Mouse (Mus musculus): ENCODE data around the gene Rnf214. TPM values are rescaled to one million over a fixed set of nuclear protein-coding genes. Genes with fewer than 3 reads are reported as not detected.

The Rnf214 gene
- total RNA-seq, 2 experiments from 2014 or later, result 69.9 to 79.9 TPM

DNA sequence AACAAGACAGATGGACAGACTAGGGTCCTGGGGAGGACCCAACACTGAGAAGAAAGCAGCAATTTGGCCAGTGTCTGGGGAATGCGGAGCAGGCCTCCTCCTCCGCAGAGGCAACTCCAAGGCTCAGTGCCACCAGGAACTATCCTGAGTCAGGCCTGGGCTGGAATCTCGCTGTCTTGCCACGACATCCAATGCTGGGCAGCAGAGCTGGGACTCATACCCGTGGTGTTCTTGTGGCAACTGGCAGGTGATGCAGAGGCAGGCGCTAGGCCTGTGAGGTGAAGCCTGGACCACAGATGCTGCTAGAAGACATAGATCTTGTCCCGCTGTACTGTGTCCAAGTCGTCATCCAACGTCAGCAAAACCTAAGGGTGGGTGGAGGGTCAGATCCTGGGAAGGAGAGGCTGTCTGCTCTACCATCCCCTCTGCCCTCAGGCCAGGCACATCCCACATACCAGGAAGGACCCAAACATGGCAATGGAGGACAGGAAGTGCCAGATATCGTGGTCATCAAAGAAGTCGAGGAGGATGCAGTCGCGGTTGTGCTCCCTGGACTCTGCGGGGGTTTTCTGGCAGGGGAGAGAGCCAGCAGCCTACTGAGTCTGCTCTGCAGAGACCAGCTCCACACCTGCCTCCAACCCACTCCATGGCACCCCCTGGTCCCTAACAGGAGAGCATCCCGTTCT is 32.4 kb upstream of the Rnf214 start:
- no peak for DNase-seq (ENCODE audit: low spot score in 2 of 2)
- intact Hi-C loops (cut with DNase I), result no loop called here

DNA sequence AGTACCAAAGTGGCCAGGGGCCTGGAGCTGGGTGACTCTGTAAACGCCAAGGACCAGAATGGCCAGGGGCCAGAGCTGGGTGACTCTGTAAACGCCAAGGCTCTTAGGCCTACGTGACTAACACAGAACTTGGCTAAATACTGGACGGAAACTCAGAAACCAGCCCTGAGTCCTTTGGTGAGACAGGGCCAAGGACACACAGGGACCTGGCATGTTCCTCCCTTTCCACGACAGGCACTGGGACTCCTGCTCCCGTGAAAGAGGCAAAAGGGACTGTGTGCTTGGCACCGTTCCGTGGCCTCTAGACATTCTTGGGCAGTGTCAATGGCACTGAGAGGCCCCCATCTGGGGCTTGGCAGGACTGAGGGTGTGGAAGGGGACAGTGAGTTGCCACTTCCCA is 31.4 kb upstream of the Rnf214 start:
- DNase-seq (ENCODE audit: low spot score in 2 of 2), result no peak
- intact Hi-C loops (cut with DNase I), result no loop called here

DNA sequence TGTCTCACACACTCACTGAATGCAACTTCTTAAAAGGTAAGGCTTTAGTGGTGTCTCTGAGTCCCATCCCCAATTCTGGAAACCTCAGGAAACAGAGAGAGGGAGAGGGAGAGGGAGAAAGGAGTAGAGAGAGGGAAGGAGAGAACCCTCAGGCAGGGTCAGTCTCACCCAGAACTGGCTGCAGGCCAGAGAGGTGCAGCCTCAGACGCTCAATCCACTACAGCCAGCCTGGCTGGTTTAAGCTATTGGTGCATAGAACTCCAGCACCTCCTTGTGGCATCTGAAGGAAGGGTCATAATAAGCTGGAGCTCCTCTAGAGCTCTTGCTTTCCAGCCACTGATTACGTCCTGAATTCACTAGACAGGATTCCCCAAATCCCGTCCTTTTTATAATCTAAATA is 30.2 kb upstream of the Rnf214 start:
- peak; percentile 27 to 39 for DNase-seq (ENCODE audit: low spot score in 2 of 2)
- intact Hi-C loops (cut with DNase I), result no loop called here

DNA sequence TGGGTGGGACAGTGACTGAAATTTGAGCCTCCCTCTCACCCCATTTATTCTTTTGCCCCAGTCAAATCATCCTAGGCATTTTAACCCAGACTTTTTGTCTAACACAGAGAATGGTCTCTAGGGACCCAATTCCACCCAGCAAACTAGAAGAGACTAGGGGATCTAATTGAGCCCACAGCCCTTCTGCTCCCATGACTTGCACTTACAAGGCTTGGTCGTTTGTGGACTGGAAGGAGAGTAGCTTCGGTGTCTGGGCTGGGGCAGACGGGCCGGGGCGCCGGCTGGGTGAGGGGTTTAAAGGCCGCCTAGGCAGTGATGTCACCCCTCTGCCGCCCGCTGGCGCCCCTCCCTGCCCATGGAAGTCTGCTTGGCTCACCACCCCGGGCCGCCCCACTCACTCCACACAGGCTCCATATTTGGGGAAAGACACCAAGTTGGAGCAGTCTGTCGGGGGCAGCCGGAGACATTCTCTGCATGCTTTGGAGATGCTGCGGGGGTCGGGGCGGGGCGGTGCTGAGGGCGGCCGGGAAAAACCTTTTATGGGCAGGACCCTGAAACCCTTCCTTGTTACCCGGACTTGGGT is 29.0 kb upstream of the Rnf214 start, which contains the start of gene Tagln:
TSS of gene Tagln (minus strand) at position 431 of the 583 bp plus-strand sequence.
- intact Hi-C loops (cut with DNase I), result no loop called here
- no peak for DNase-seq (ENCODE audit: low spot score in 2 of 2)

DNA sequence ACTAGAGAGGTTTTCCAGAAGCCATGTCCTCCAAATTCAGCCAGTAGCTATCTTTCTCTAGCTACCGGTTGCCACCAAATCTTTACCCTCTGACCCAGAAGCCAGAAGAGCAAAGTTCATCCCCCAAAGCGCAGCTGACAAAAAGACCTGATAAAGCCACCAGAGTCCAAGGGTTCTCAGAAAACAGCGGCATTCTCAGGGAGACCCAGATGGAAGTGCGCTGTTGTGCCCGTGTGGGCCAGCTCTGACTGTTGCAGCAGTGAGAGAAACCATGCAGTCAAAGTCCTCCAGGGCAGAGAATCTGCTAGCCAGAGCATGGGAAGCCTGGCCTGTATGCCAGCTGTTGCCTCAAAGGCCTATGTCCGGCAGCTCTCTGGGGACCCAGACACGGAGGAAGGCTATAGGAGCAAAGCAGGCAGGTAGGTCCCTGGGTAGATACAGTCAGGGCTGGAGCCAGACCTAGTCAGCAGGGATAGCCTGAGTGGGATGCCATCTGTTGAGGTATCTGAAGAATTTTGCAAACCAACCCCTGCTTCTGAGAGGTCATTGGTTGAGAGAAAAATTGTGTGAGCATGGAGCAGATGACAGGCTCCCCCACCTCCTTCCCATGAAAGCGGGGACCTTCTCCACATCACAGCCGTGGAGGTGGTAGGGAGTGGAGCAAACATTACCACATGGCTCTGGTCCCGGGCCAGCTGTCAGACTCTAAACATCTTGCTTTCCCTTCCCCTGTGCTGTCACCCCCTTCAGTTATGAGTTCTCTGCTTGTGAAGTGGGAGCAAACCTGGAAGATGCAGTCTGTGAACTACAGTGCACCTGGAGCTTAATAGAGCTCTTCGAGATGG is 26.1 kb upstream of the Rnf214 start:
- DNase-seq (ENCODE audit: low spot score in 2 of 2), result peak; percentile 35 to 49
- intact Hi-C loops (cut with DNase I), result no loop called here

DNA sequence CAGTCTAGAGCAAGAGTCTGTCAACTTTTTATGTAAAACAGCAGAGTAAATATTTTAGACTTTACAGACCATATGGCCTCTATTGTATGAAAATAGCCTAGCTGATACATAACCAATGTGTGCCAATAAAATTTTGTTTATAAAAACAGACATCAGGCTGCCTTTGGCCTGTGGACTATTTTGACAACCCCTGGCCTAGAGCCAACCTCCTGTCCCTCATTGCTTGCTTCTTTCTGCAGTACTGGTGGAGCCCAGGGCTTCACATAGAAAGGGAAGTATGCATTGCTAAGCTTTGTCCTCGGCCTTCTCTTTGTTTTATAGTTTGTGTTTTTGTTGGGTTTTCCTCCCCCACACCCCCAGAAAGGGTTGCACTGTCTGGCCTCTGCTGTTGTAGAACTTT is 25.2 kb upstream of the Rnf214 start:
- no peak for DNase-seq (ENCODE audit: low spot score in 2 of 2)
- intact Hi-C loops (cut with DNase I), result no loop called here

DNA sequence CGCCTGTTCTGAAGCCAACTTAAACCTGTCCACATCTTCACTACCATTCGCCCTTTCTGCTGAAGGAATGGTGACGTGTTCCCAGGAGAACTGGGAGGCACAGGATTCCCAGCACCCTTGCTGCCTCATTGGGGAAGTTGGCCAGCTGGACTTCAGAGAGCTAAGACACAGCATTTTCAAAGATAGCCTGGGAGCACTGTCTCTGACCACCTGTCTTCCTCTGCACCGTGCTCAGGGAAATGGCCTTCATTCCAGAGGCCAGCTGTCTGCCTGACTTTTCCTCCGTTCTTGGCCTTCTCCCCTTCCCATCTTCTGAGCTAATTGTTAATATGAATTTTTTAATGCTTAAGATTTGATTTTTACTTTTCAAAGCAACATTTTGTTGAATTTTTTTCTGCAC is 22.6 kb upstream of the Rnf214 start:
- intact Hi-C loops (cut with DNase I), result no loop called here
- no peak for DNase-seq (ENCODE audit: low spot score in 2 of 2)

DNA sequence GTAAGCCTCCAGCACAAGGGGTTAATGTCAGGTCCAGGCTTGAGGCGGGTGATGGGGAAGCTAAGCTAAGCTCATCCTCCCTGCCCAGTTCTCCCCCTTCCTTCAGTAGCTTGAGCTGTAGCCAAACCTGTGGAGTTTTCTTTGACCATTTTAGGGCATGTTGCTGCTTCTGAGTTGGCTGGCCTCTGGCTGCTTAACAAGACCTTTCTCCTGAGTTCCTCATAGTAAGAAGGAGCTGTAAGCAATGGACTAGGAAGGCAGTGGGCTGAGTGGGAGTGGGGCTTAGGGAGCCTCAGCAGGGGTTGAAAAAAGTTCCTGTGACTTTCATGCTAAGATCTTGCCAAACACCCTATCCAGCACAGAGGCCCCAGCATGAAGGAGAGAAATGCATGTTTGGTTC is 13.2 kb upstream of the Rnf214 start:
- intact Hi-C loops (cut with DNase I), result no loop called here
- no peak for DNase-seq (ENCODE audit: low spot score in 2 of 2)

DNA sequence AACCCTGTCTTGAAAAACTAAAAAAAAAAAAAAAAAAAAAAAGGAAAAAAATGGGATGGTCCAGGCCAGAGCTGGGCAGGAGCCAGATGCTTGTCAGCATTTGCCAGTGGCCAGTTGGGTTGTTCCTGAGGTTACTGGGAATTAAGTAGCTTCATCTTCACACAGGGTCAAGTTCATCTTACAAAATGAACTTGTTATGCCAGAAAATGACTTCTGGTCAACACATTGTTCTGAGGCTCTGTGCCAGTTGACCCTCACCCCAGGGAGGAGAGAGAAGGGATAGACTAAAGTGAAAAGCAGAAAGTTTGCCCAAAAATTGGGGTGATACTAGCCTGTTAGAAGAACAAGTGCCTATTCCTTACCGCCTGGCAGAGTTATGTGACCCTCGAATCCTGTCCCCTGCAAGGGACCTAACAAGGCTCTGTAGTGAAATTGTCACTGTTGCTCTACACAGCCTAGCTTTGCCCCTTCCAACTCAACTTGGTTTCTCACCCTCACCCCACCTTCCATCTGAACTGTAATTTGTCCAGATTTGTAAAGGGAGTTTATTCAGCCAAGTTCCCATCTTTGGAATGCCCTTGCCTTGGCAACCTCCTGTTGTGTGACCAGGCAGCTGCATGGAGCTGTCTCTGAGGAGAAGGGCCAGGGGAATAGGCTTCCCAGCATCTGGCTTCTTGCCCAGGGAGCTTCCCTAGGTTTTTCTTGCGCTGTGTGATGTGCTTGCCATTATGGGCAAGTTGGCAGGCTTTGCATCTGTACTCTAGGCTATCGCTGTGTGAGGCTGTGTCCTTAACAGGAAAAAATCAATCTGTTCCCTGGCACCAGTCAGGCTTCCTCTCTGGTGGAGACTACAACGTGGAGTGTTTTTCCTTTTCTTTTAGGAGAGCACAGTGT is 10.6 kb upstream of the Rnf214 start:
- intact Hi-C loops (cut with DNase I), result no loop called here
- peak in 1 of 2 experiments; percentile 46 for DNase-seq (ENCODE audit: low spot score in 2 of 2)

DNA sequence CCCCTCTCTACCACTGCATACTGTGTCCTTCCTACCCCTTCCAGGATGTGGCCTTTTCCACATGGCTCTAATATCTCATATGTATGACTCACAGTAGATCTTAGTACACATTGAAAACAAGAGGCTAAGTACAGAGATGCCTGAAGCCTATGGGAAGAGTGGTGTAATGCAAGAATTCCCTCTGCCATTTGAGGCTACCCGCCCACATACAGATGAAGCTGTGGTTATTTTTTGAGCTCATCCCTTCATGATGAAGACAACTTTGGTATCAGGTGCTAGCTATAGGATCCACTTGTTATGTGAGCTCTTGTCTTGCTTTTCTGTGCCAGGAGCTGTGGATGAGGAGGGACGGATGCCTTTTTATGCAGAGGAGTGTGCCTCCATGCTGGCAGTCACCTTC is 8.9 kb upstream of the Rnf214 start:
- intact Hi-C loops (cut with DNase I), result no loop called here
- no peak for DNase-seq (ENCODE audit: low spot score in 2 of 2)

DNA sequence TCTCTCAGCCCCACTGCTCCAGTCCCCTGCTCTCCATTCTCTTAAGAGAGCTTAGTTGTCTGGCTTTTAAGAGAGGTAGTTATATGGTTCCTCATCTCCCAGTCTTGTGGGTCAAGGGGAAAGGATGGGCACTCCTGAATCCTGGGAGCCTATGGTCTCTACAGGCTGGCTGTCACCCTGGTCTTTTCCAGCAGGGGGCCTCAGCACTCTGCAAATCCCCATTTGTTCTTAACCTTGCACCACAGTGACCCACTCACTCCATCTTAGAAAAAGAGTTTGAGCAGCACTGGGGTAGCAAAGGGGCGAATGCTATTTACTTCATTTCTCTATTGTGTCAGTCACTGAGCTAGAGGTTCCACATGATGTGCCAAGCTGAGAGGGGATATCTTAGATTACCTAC is 5.0 kb upstream of the Rnf214 start:
- DNase-seq (ENCODE audit: low spot score in 2 of 2), result no peak
- intact Hi-C loops (cut with DNase I), result no loop called here

DNA sequence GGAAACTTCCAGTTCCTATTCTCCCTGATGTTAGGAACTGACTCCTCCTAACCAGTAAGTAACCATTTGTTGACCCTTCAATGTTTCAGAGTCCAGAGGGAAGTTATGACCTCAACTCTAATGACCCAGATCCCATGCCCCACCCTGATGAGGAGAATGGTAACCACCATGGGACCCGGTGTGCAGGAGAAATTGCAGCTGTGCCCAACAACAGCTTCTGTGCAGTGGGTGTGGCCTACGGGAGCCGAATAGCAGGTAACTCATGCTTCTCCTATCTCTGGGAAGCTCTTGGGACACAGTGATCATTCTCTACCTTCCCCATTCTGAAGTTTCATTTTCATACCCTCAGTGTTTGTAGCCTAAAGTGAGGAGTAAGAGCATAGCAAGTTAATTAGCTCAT is 4.3 kb upstream of the Rnf214 start:
- no peak for DNase-seq (ENCODE audit: low spot score in 2 of 2)
- intact Hi-C loops (cut with DNase I), result no loop called here

DNA sequence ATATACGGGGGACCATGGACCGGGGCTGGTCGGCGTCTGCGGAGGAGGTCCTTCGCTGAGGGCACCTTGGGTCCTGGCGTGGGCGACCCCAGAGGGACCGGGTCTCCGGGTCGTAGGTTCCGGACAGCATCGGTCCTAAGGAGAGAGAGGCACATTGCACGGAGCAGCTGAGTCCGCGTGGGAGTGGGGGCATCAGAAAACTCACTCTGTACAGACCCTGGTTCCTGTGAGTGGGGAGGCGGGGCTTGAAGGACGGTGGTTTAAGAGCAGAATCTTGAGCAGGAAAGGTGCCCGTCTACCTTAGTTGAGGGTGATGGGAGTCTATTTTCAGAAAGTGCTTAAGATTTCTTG is 342 bp upstream of the Rnf214 start:
- intact Hi-C loops (cut with DNase I), result loop anchor here (2.0 kb wide), 1 partner anchor 48 kb away; the partner anchor contains the start of gene Sidt2
- no peak for DNase-seq (ENCODE audit: low spot score in 2 of 2)

DNA sequence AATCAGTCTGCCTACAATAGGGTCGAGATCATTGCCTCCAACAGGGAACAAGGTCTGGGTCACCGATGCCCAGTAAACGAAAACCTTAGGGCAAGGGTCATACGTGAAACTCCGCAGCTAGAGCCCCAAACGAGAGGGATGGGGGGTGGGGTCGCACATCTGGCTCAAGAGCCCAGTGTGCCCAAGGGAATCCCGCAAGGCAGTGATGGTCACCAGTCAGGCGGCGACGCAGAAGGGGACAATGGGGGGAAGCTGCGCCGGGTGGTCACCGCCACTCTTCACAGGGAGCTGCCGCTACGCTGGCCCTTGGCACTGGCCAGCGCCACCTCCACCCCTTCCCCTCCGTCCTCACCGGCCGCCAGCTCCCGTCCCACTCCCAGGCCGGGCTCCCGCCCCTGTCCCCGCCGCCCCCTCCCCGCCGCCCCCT is 887 bp downstream of the Rnf214 start:
- DNase-seq (ENCODE audit: low spot score in 2 of 2), result peak; percentile 25 to 36

DNA sequence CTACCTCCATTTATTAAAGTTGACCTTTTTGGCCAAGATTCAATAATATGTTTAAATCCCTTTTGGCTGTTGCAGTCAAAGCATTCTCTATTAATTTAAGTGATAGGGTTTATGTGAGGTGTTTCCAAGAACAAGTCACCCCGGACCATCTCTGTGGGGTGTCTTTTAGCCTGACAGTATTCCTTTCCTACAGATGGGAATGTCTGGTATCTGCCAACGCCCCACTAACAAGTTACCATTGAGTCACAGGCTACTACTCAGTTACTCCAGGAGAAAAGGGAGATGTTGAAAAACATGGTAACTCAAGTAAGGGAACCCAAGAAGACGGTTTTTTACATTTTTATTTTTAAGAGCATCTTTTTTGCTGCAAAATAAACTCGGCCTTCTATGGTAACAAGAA is 1.5 kb downstream of the Rnf214 start:
- intact Hi-C loops (cut with DNase I), result no loop called here
- no peak for DNase-seq (ENCODE audit: low spot score in 2 of 2)

More for the DNA sequence above, 887 bp downstream of the Rnf214 start:
- intact Hi-C loops (cut with DNase I), result loop anchor here (1.0 to 2.0 kb wide), 2 partner anchors 49 to 68 kb away; partner anchors contain the start of genes Bace1 and Sidt2

DNA sequence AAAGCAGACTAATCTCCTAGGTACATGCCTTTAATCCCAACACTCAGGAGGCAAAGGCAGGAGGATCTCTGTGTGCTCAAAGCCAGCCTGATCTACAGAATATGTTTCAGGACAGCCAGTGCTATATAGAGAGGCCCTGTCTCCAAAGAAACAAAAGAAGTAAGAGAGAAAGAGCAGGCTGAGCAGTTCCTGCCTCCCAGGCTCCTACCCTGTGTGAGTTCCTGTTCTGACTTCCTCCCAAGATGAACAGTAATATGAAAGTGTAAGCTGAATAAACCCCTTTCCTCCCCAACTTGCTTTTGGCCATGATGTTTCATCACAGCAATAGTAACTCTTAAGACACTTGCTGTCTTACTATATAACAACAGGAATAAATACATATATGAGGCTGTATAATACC is 13.0 kb downstream of the Rnf214 start:
- no peak for DNase-seq (ENCODE audit: low spot score in 2 of 2)
- intact Hi-C loops (cut with DNase I), result no loop called here

DNA sequence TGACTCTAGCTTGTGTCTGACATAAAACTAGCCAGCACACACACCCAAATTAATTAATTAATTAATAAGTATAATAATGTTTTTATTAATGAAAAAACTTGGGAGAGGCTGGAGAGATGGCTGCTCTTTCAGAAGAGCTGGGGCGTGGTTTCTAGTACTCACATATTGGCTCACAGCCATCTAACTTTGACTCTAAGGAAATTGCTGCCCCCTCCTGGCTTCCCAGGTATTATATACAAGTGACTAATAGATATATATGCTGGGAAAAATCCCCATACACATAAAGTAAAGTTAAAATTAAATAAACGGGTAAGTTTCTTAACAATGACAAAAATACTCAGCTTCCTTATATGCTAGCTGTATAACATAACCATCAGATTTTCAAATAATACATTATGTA is 28.8 kb downstream of the Rnf214 start:
- intact Hi-C loops (cut with DNase I), result no loop called here
- DNase-seq (ENCODE audit: low spot score in 2 of 2), result no peak

DNA sequence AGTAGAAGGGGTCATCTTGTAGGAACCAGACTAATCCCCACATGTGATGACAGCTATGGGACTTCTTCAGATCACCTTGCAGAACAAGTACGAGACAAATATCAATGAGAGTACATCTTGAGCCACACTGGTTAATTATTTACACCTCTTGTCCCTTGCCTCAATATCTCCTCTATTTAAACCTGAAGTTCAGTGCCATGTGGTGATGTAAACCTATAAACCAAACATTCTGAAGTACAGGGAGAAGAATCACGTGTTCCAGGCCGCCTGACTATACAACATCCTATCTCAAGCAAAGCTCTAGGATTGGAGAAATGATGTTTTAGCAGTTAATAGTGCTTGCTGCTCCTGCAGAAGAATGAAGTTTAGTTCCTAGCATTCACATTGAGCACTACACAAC is 36.4 kb downstream of the Rnf214 start:
- intact Hi-C loops (cut with DNase I), result no loop called here
- DNase-seq (ENCODE audit: low spot score in 2 of 2), result no peak

DNA sequence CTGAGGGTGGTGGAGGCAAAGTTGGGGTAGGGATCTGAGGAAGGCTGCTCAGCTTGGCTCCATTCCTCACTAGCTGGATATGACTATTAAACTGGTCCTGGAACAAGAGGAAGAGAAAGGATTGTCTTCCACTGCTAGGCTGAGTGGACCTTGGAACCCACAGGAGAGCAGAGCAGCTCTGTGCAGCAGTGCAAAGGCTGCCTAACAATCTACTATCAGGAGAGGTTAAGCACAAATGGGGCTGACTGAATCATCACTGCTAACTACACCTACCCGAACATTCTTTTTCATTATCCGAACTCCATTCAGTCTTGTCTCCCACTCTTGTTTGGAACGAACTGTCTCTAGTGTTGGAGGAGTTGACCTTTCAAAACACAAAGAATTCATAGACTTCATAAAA is 37.5 kb downstream of the Rnf214 start:
- no peak for DNase-seq (ENCODE audit: low spot score in 2 of 2)
- intact Hi-C loops (cut with DNase I), result no loop called here

DNA sequence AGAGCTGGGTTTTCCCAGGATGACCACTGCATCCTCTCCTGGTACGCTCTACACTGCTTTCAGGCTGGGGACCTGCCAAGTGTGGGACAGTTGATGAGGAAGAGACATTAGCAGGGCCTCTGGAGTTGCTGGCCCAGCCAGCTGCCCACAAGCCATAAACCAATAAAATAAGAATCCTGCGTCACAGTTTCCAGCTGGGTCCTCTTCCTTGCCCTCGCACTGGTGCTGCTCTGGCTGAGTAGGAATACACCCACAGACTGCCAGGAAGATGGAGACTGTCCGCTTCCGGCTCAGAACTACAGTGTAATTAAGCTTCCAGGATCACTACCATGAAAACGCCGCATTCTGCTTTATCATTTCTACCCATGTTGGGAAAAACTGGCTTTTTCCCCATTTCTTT is 44.9 kb downstream of the Rnf214 start:
- DNase-seq (ENCODE audit: low spot score in 2 of 2), result no peak
- intact Hi-C loops (cut with DNase I), result no loop called here
